Mouse (Mus musculus) hindbrain, embryonic 12.5 days (tissue): Measurements from ENCODE around the gene Apoa5. TPM values are rescaled to one million over a fixed set of nuclear protein-coding genes. Genes with fewer than 3 reads are reported as not detected.
"Not testable (repeated sequence)": the region's sequence is repeated elsewhere in the genome, so short reads cannot be mapped to it uniquely, and the experiment has no call there.

ENCODE experiments used
- ATAC-seq: fragments of 200-750 bp; cut with Nextera tagmentation; 2 replicates; pipeline ENCODE4 v1.8.0; 2017; ENCODE audit warnings: moderate TSS enrichment; ENCODE audit not compliant: low FRiP score
- H3K27ac ChIP-seq: fragments of 300-500 bp; sonication (generic); 2 replicates; pipeline ENCODE4 v1.5.1; 2016; ENCODE audit warnings: mild to moderate bottlenecking
- H3K27me3 ChIP-seq: fragments of 300-500 bp; sonication (generic); 2 replicates; pipeline ENCODE4 v1.6.1; 2016; ENCODE audit warnings: mild to moderate bottlenecking
- H3K36me3 ChIP-seq: fragments of 300-500 bp; sonication (generic); 2 replicates; pipeline ENCODE4 v1.6.1; 2016; ENCODE audit warnings: mild to moderate bottlenecking
- H3K4me1 ChIP-seq: fragments of 300-500 bp; sonication (generic); 2 replicates; pipeline ENCODE4 v1.6.1; 2016
- H3K4me2 ChIP-seq: fragments of 300-500 bp; sonication (generic); replicated peaks from 2 replicates; pipeline ENCODE4 v1.6.1; 2016; ENCODE audit warnings: mild to moderate bottlenecking
- H3K4me3 ChIP-seq: fragments of 300-500 bp; sonication (generic); 2 replicates; pipeline ENCODE4 v1.5.1; 2016; ENCODE audit warnings: mild to moderate bottlenecking
- H3K9ac ChIP-seq: fragments of 300-500 bp; sonication (generic); 2 replicates; pipeline ENCODE4 v1.6.1; 2016; ENCODE audit warnings: mild to moderate bottlenecking, moderate library complexity
- H3K9me3 ChIP-seq: fragments of 300-500 bp; sonication (generic); replicated peaks from 2 replicates; pipeline ENCODE4 v1.6.1; 2016; ENCODE audit warnings: mild to moderate bottlenecking
- WGBS: fragments of 180-500 bp; shearing (Covaris S2); methylation state at CpG from one replicate; pipeline ENCODE4 v1.1.7; 2016; 5-methylcytosine and 5-hydroxymethylcytosine counted together
- polyA plus RNA-seq: library from polyadenylated mRNA; unstranded; fragments of >200 nt; fragmentation: Nextera tagmentation; extraction: Ambion mirVana; gene quantifications from 2 replicates; pipeline ENCODE4 v1.2.1, GENCODE M21; 2016

The Apoa5 gene
- polyA plus RNA-seq, 1 experiment from 2014 or later, result 0.19 TPM

- 93% methylated on average over 3 of the region's 3 CpGs for WGBS
- H3K9ac ChIP-seq, result no peak overlapping the region
- H3K4me1 ChIP-seq, result peaks cover 27% of the 10 kb centered on the region
- no peak for ATAC-seq
- no peak overlapping the region for H3K4me2 ChIP-seq
- H3K4me3 ChIP-seq, result no peak overlapping the region
- no peaks in the 10 kb centered on the region; the same call in 1 of the 2 replicates for H3K9me3 ChIP-seq
- H3K27ac ChIP-seq, result no peak overlapping the region
- no peaks in the 10 kb centered on the region for H3K36me3 ChIP-seq
- no peaks in the 10 kb centered on the region for H3K27me3 ChIP-seq
Measured at GRCm38 (mm10) chr9:46317957-46318356, 49.5 kb downstream of the Apoa5 start.

- whole genome bisulfite sequencing, result 88% methylated on average over 6 of the region's 6 CpGs
- not testable (repeated sequence) for H3K4me2 ChIP-seq, H3K9me3 ChIP-seq, H3K36me3 ChIP-seq, H3K4me3 ChIP-seq, H3K27me3 ChIP-seq, ATAC-seq, H3K9ac ChIP-seq, H3K27ac ChIP-seq
- H3K4me1 ChIP-seq, result peaks cover 22% of the 10 kb centered on the region
Measured at GRCm38 (mm10) chr9:46319886-46320285, 51.5 kb downstream of the Apoa5 start, which contains the start of gene 4931429L15Rik. TSS of gene 4931429L15Rik (minus strand) at chr9:46319986.

- 89% methylated on average over 2 of the region's 2 CpGs for WGBS
- H3K9ac ChIP-seq, result no peak overlapping the region
- no peaks in the 10 kb centered on the region for H3K36me3 ChIP-seq
- no peak for ATAC-seq
- H3K27me3 ChIP-seq, result no peaks in the 10 kb centered on the region
- no peak overlapping the region for H3K4me2 ChIP-seq
- H3K4me1 ChIP-seq, result peaks cover 17% of the 10 kb centered on the region
- no peak overlapping the region for H3K27ac ChIP-seq
- no peaks in the 10 kb centered on the region; the same call in 1 of the 2 replicates for H3K9me3 ChIP-seq
- H3K4me3 ChIP-seq, result no peak overlapping the region
Measured at GRCm38 (mm10) chr9:46320461-46320860, 52.0 kb downstream of the Apoa5 start.

Other genes with a start within 250 kb of the Apoa5 start
- gene Apoa1, start 40.1 kb upstream of the Apoa5 start, polyA plus RNA-seq, result 1.7 and 1.8 TPM in 2 replicates
- not detected in 2 replicates for gene Apoc3, start 33.0 kb upstream of the Apoa5 start, polyA plus RNA-seq
- gene Apoa4, start 27.9 kb upstream of the Apoa5 start, polyA plus RNA-seq, result not detected in 2 replicates
- 55.0 and 59.8 TPM in 2 replicates for gene Zpr1, start 4.4 kb downstream of the Apoa5 start, polyA plus RNA-seq
- gene Bud13, start 14.4 kb downstream of the Apoa5 start, polyA plus RNA-seq, result 22.5 and 23.5 TPM in 2 replicates
- gene 4931429L15Rik, start 51.4 kb downstream of the Apoa5 start, polyA plus RNA-seq, result not detected in 2 replicates